Mouse (Mus musculus) frontal cortex, postnatal 14 days (tissue): ENCODE data around the gene Aqr.
"Not testable (repeated sequence)": the region's sequence is repeated elsewhere in the genome, so short reads cannot be mapped to it uniquely, and the experiment has no call there.

ENCODE experiments used
- DNase-seq, 2 experiments: peaks; one replicate each; pipeline ENCODE4 v3.0.0; 2022; ENCODE audit warnings: low spot score in 2 of 2

Aqr gene

GRCm38 (mm10) chr2:114186924-114187323, at the start of gene Aqr:
Aqr (minus strand) TSS chr2:114187024.
- DNase-seq = not testable (repeated sequence)

- DNase-seq = no peak
These were observed 49.7 kb upstream of the Aqr start for GRCm38 (mm10) chr2:114236566-114236965.

- no peak for DNase-seq
These were observed 48.8 kb upstream of the Aqr start for GRCm38 (mm10) chr2:114235584-114235983.

- no peak for DNase-seq
These were observed 44.4 kb upstream of the Aqr start for GRCm38 (mm10) chr2:114231248-114231647.

- DNase-seq = no peak
These were observed 41.8 kb upstream of the Aqr start for GRCm38 (mm10) chr2:114228672-114229071.

GRCm38 (mm10) chr2:114205036-114205435, 18.2 kb upstream of the Aqr start:
- no peak for DNase-seq

GRCm38 (mm10) chr2:114201574-114201973, 14.8 kb upstream of the Aqr start:
- no peak for DNase-seq

GRCm38 (mm10) chr2:114200932-114201559, 14.2 kb upstream of the Aqr start, which contains the start of gene Zfp770:
Zfp770 (minus strand) TSS chr2:114201469.
- DNase-seq = peak; percentile 63 to 74

GRCm38 (mm10) chr2:114196421-114196820, 9.6 kb upstream of the Aqr start:
- DNase-seq = no peak

GRCm38 (mm10) chr2:114177802-114178733, 8.8 kb downstream of the Aqr start:
- DNase-seq = no peak

GRCm38 (mm10) chr2:114174651-114175484, 12.0 kb downstream of the Aqr start:
- DNase-seq = peak; percentile 70 to 79

- DNase-seq = no peak
These were observed 13.6 kb downstream of the Aqr start for GRCm38 (mm10) chr2:114173248-114173647.

- DNase-seq = no peak
These were observed 19.0 kb downstream of the Aqr start for GRCm38 (mm10) chr2:114167837-114168236.

- no peak for DNase-seq
These were observed 24.8 kb downstream of the Aqr start for GRCm38 (mm10) chr2:114161978-114162377.

GRCm38 (mm10) chr2:114157345-114157744, 29.5 kb downstream of the Aqr start:
- DNase-seq = no peak

- no peak for DNase-seq
These were observed 30.2 kb downstream of the Aqr start for GRCm38 (mm10) chr2:114156639-114157038.

- DNase-seq = no peak
These were observed 33.6 kb downstream of the Aqr start for GRCm38 (mm10) chr2:114153247-114153646.

GRCm38 (mm10) chr2:114146864-114147458, 39.9 kb downstream of the Aqr start:
- DNase-seq = no peak

- peak in 1 of 2 experiments; percentile 30 for DNase-seq
These were observed 41.5 kb downstream of the Aqr start for GRCm38 (mm10) chr2:114145315-114145801.

- no peak for DNase-seq
These were observed 41.9 kb downstream of the Aqr start for GRCm38 (mm10) chr2:114144915-114145314.

GRCm38 (mm10) chr2:114143842-114144241, 43.0 kb downstream of the Aqr start:
- no peak for DNase-seq
